Mouse (Mus musculus) forebrain, embryonic 10.5 days (tissue): Measurements from ENCODE around the gene S1pr5. TPM values are rescaled to one million over a fixed set of nuclear protein-coding genes. Genes with fewer than 3 reads are reported as not detected.
A peak's percentile ranks its signal among the peaks of the same experiment; 100 is the strongest.
"Not testable (repeated sequence)": the region's sequence is repeated elsewhere in the genome, so short reads cannot be mapped to it uniquely, and the experiment has no call there.

ENCODE experiments used
- DNase-seq: peaks from one replicate; pipeline ENCODE4 v3.0.0-alpha.2; 2017; ENCODE audit warnings: low spot score; ENCODE audit errors: extremely low spot score
- H3K27ac ChIP-seq: fragments of 300-500 bp; sonication (generic); 2 replicates; pipeline ENCODE4 v1.5.1; 2016; ENCODE audit warnings: mild to moderate bottlenecking
- H3K27me3 ChIP-seq: fragments of 300-500 bp; sonication (generic); 2 replicates; pipeline ENCODE4 v1.6.1; 2016; ENCODE audit warnings: mild to moderate bottlenecking; ENCODE audit not compliant: poor library complexity, severe bottlenecking
- H3K36me3 ChIP-seq: fragments of 300-500 bp; sonication (generic); replicated peaks from 2 replicates; pipeline ENCODE4 v1.6.1; 2016; ENCODE audit warnings: mild to moderate bottlenecking, moderate library complexity
- H3K4me1 ChIP-seq: fragments of 300-500 bp; sonication (generic); 2 replicates; pipeline ENCODE4 v1.6.1; 2016
- H3K4me3 ChIP-seq: fragments of 300-500 bp; sonication (generic); 2 replicates; pipeline ENCODE4 v1.5.1; 2016; ENCODE audit warnings: mild to moderate bottlenecking, moderate library complexity
- H3K9me3 ChIP-seq: fragments of 300-500 bp; sonication (generic); 2 replicates; pipeline ENCODE4 v1.6.1; 2016; ENCODE audit warnings: mild to moderate bottlenecking, moderate library complexity
- WGBS: fragments of 180-500 bp; shearing (Covaris S2); methylation state at CpG from one replicate; pipeline ENCODE4 v1.1.7; 2016; 5-methylcytosine and 5-hydroxymethylcytosine counted together
- polyA plus RNA-seq: library from polyadenylated mRNA; unstranded; fragments of >200 nt; fragmentation: Nextera tagmentation; extraction: Ambion mirVana; gene quantifications from 2 replicates; pipeline ENCODE4 v1.2.1, GENCODE M21; 2016

The S1pr5 gene
- polyA plus RNA-seq, 1 experiment from 2014 or later = 0.07 TPM

DNA sequence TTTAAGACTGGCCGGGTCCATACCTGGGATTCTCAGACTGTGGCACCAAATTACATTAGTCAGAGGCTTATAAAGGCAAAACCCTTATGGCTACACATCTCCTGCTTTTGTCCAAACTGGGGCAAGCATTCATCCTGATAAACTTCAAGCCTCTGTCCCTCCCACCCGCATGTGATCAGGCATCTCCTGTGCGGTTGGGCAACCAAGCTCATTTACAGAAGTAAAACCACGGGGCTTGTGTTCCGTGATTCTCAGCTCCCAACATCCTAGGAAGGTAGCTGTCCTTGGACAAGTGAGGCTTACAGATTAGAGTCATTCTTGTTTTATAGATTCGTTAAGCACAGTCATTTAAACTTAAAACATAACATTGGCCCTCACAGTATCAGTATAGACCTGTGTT lies 41.4 kb downstream of the S1pr5 start:
- DNase-seq = no peak
- 91% methylated on average over 6 of the region's 6 CpGs for WGBS
- Histone ChIP-seq H3K4me1 (peaks cover 19% of the 10 kb centered on the region), H3K36me3 (no peaks in the 10 kb centered on the region), H3K4me3 (no peak overlapping the region), H3K9me3 (no peaks in the 10 kb centered on the region), H3K27ac (no peak overlapping the region), H3K27me3 (peaks cover 16% of the 10 kb centered on the region)

DNA sequence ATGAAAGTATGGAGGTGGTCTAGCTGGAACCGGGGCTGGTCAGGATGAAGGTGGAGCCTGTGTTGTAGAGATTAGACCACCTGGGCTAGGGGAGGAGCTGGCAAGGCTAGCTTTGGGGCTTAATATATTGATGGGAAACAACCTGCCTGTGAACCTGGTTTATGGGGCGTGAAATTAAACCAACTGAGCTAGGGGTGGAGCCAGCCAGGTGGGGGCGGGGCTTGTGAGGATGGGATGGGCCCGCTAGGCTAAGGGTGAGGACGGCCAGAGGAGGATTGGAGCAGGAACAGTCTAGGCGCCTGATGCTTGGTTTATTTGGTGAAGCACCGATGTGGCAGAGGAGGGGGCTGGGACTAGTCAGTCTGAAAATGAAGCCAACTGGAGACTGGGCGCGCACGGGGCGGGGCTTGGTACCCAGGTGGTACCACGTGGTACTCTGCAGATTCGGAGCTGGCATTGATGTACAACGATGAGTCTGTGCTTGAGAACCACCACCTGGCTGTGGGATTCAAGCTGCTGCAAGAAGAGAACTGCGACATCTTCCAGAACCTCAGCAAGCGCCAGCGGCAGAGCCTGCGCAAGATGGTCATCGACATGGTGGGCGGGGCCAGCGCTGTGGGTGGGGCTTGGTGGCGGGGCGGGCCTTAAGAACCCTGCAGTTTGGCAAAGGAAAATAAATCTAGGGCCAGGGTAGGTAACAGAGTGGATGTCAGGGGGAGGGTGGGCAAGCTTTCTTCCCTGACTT lies 43.5 kb downstream of the S1pr5 start:
- whole genome bisulfite sequencing = 3% methylated on average over 23 of the region's 23 CpGs
- Histone ChIP-seq H3K4me1 (peaks cover 13% of the 10 kb centered on the region), H3K27ac (peak overlapping the region; percentile 62; the same call in 1 of the 2 replicates), H3K4me3 (peak overlapping the region; percentile 61), H3K36me3 (peaks cover 2% of the 10 kb centered on the region; the same call in 1 of the 2 replicates), H3K27me3 (peaks cover 16% of the 10 kb centered on the region), H3K9me3 (no peaks in the 10 kb centered on the region)
- DNase-seq = peak; percentile 58

DNA sequence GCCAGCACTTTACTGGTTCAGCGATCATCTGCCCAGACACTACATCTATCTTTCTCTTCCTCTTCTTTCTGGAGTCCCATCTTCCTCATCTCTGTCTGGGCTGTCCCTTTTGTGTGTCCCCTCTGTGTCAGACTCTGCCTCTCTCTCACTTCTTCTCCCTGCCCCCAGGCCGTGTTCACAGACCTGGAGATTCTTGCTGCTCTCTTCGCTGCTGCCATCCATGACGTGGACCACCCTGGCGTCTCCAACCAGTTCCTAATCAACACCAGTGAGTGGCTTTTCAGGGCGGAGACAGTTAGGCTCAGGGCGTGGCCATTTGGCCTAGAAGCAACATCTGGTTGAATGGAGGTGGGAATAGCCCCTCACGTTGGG lies 44.1 kb downstream of the S1pr5 start:
- 20% methylated on average over 8 of the region's 8 CpGs for WGBS
- Histone ChIP-seq H3K4me1 (peaks cover 13% of the 10 kb centered on the region), H3K9me3 (no peaks in the 10 kb centered on the region), H3K27ac (no peak overlapping the region), H3K4me3 (peak overlapping the region; percentile 61), H3K36me3 (peaks cover 2% of the 10 kb centered on the region; the same call in 1 of the 2 replicates), H3K27me3 (peaks cover 16% of the 10 kb centered on the region)
- DNase-seq = no peak

DNA sequence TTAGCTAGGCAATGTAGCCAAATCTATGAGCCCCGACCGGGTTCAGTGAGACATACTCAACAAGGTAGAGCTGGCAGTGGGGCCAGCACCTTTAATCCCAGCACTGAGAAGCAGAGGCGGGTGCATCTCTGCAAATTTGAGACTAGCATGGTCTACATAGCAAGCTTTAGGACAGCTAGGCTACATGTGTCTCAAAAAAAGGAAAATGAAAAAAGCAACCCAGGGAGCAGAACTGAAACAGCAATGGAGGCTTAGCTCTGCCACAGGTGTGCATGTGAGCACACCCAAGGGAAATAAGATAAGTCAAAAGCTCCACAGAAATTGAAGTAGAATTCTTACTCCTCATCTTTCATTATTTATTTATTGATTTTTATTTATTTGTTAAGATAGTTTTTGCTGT lies 49.3 kb downstream of the S1pr5 start:
- H3K9me3 ChIP-seq = no peaks in the 10 kb centered on the region
- no peak overlapping the region for H3K27ac ChIP-seq
- peaks cover 45% of the 10 kb centered on the region for H3K4me1 ChIP-seq
- H3K36me3 ChIP-seq = peaks cover 2% of the 10 kb centered on the region; the same call in 1 of the 2 replicates
- no peak for DNase-seq
- no peak overlapping the region for H3K4me3 ChIP-seq
- 76% methylated on average over 3 of the region's 3 CpGs for WGBS
- peaks cover 10% of the 10 kb centered on the region for H3K27me3 ChIP-seq

DNA sequence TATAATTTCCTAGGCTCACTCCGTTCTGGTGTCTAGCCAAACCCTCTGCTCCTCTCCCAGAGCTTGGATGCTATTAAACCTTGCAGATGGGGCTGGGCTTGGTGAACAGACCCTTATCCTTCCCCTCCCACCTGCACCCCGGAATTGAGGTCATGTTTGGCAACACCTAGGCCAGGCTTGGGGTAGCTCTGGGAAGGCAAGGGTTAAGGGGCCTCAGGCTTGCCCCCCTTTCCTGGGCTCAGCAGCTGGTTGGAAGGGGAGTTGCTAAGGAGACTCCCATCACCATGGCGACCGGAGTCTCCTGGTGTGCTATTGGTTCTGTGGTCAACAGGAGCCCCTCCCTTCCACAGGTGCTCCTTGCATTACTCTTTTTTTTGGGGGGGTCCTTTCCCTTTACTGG lies 50.3 kb downstream of the S1pr5 start:
- peaks cover 45% of the 10 kb centered on the region for H3K4me1 ChIP-seq
- H3K27ac ChIP-seq = peak overlapping the region; percentile 79
- peaks cover 2% of the 10 kb centered on the region; the same call in 1 of the 2 replicates for H3K36me3 ChIP-seq
- 0 out of 2 replicates have a peak, but pooled peaks cover under 1% of the 10 kb centered on the region for H3K27me3 ChIP-seq
- WGBS = 11% methylated on average over 4 of the region's 4 CpGs
- no peaks in the 10 kb centered on the region for H3K9me3 ChIP-seq
- peak overlapping the region; percentile 45 for H3K4me3 ChIP-seq
- DNase-seq = peak; percentile 68

- 32% methylated on average over 19 of the region's 19 CpGs for WGBS
- peaks cover 45% of the 10 kb centered on the region for H3K4me1 ChIP-seq
- H3K27me3 ChIP-seq = no peaks in the 10 kb centered on the region
- H3K4me3 ChIP-seq = peak overlapping the region; percentile 45
- no peaks in the 10 kb centered on the region for H3K9me3 ChIP-seq
- no peak for DNase-seq
- peak overlapping the region; percentile 79 for H3K27ac ChIP-seq
- H3K36me3 ChIP-seq = peaks cover 2% of the 10 kb centered on the region; the same call in 1 of the 2 replicates
Observed at GRCm38 (mm10) chr9:21196521-21197433, 51.5 kb downstream of the S1pr5 start.

GRCm38 (mm10) chr9:21195736-21196505 lies 52.3 kb downstream of the S1pr5 start:
- not testable (repeated sequence) for H3K36me3 ChIP-seq, DNase-seq, H3K27me3 ChIP-seq, H3K27ac ChIP-seq, H3K4me3 ChIP-seq, H3K9me3 ChIP-seq
- 57% methylated on average over 7 of the region's 7 CpGs for WGBS
- peaks cover 45% of the 10 kb centered on the region for H3K4me1 ChIP-seq

DNA sequence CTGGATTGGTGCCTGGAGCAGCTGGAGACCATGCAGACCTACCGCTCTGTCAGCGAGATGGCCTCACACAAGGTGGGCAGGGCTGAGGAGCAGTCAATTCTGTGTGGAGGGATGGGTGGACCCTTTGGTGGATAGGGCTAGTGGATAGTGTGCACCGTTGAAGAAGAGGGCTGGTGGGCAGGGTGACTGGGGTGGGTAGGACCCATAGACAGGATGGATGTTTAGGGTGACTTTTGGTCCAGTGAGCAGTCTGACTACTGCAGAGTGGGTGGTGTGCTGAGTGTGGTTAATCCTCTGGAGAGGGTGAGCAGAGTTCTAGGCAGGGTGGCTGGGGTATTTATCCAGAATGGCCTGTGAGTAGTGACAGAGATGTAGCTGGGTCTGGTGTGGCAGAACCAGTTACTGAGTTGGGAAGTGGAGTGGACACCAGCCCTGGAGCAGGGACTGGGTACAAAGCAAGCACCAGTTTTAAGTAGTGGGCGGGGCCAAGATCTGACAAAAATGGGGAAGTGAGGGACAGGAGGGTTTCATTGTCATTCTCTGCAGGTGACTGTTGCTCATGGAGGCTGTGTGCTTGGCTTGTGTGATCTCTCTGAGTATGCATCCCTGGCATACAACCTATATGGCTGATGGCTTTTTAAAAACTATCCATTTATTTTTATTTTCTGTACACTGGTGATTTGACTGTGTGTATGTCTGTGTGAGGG lies 53.3 kb downstream of the S1pr5 start:
- no peak overlapping the region for H3K4me3 ChIP-seq
- H3K4me1 ChIP-seq = peaks cover 45% of the 10 kb centered on the region
- H3K36me3 ChIP-seq = no peaks in the 10 kb centered on the region
- H3K27ac ChIP-seq = no peak overlapping the region; the same call in 1 of the 2 replicates
- no peaks in the 10 kb centered on the region for H3K27me3 ChIP-seq
- 81% methylated on average over 4 of the region's 4 CpGs for WGBS
- no peak for DNase-seq
- no peaks in the 10 kb centered on the region for H3K9me3 ChIP-seq

GRCm38 (mm10) chr9:21193786-21194185 lies 54.5 kb downstream of the S1pr5 start:
- no peaks in the 10 kb centered on the region for H3K36me3 ChIP-seq
- peaks cover 43% of the 10 kb centered on the region for H3K4me1 ChIP-seq
- H3K9me3 ChIP-seq = no peaks in the 10 kb centered on the region
- H3K4me3 ChIP-seq = no peak overlapping the region
- no peaks in the 10 kb centered on the region for H3K27me3 ChIP-seq
- DNase-seq = no peak
- 87% methylated on average over 3 of the region's 3 CpGs for WGBS
- H3K27ac ChIP-seq = no peak overlapping the region
